Mouse (Mus musculus) central nervous system, embryonic 11.5 days (tissue): ENCODE data around the gene Mrgpra2a. TPM values are rescaled to one million over a fixed set of nuclear protein-coding genes. Genes with fewer than 3 reads are reported as not detected.

Experiments used
- polyA plus RNA-seq: library from polyadenylated mRNA; depleted of rRNA; stranded (reverse); fragments of >200 nt; gene quantifications from 2 replicates; pipeline ENCODE4 v1.2.3, GENCODE M21; 2012; rRNA removed

Mrgpra2a gene
- not detected in 2 replicates for polyA plus RNA-seq

GRCm38 (mm10) chr7:47452015-47452414, at the start of gene Mrgpra2a:
Gene Mrgpra2a, minus strand, starts transcription at chr7:47452139.

Other genes with a start within 250 kb of the Mrgpra2a start
- not detected in 2 replicates for gene Mrgpra6, start 247.2 kb downstream of the Mrgpra2a start, polyA plus RNA-seq
- not detected in 2 replicates for gene Mrgpra9, start 199.3 kb downstream of the Mrgpra2a start, polyA plus RNA-seq
- gene Mrgpra1, start 97.9 kb downstream of the Mrgpra2a start, polyA plus RNA-seq, result not detected in 2 replicates
- gene Mrgpra2b, start 76.7 kb upstream of the Mrgpra2a start, polyA plus RNA-seq, result not detected in 2 replicates
- gene Mrgpra3, start 149.2 kb upstream of the Mrgpra2a start, polyA plus RNA-seq, result not detected in 2 replicates